Mouse (Mus musculus) liver, embryonic 14.5 days (tissue): ENCODE measurements around the gene Igf2bp1. TPM values are rescaled to one million over a fixed set of nuclear protein-coding genes. Genes with fewer than 3 reads are reported as not detected.

Source experiments
- ATAC-seq: fragments of 200-750 bp; cut with Nextera tagmentation; 2 replicates; pipeline ENCODE4 v1.8.0; 2017; ENCODE audit warnings: moderate number of reproducible peaks, mild to moderate bottlenecking, moderate library complexity; ENCODE audit not compliant: insufficient read depth
- DNase-seq, 3 experiments: peaks; one replicate each; pipeline ENCODE4 v3.0.0-alpha.2; 2012 to 2013; ENCODE audit warnings: low read depth in 3 of 3, low spot score in 3 of 3
- H3K27ac ChIP-seq: fragments of 300-500 bp; sonication (generic); 2 replicates; pipeline ENCODE4 v1.5.1; 2014; ENCODE audit warnings: moderate library complexity, mild to moderate bottlenecking, control low read depth, inconsistent platforms
- H3K27me3 ChIP-seq: fragments of 300-500 bp; sonication (generic); 2 replicates; pipeline ENCODE4 v1.6.1; 2014; ENCODE audit warnings: mild to moderate bottlenecking, low read length, moderate library complexity; ENCODE audit not compliant: control insufficient read depth, insufficient read depth
- H3K36me3 ChIP-seq: fragments of 300-500 bp; sonication (generic); replicated peaks from 2 replicates; pipeline ENCODE4 v1.6.1; 2014; ENCODE audit warnings: low read depth; ENCODE audit not compliant: control insufficient read depth, insufficient read depth
- H3K4me1 ChIP-seq, 2 experiments: fragments of 200-500 bp in 1 of 2; fragments of 300-500 bp in 1 of 2; sonication (generic) in 1 of 2; replicated peaks; 2 replicates each; pipeline ENCODE4 v1.6.1; 2012 to 2014; ENCODE audit warnings: antibody characterized with exemption in 1 of 2, inconsistent platforms in 1 of 2, low read length in 1 of 2; ENCODE audit not compliant: control insufficient read depth in 2 of 2, insufficient read depth in 2 of 2
- H3K4me2 ChIP-seq: fragments of 300-500 bp; sonication (generic); 2 replicates; pipeline ENCODE4 v1.6.1; 2014; ENCODE audit warnings: low read depth, mild to moderate bottlenecking, control low read depth, moderate library complexity
- H3K4me3 ChIP-seq, 2 experiments: fragments of 200-500 bp in 1 of 2; fragments of 300-500 bp in 1 of 2; sonication (generic) in 1 of 2; 2 replicates each; pipeline ENCODE4 v1.5.1; 2012 to 2014; ENCODE audit warnings: low read depth in 2 of 2, low read length in 2 of 2, mild to moderate bottlenecking in 2 of 2, control low read depth in 1 of 2, inconsistent platforms in 1 of 2, moderate library complexity in 1 of 2; ENCODE audit not compliant: insufficient read depth in 1 of 2
- H3K9ac ChIP-seq: fragments of 300-500 bp; sonication (generic); replicated peaks from 2 replicates; pipeline ENCODE4 v1.6.1; 2014; ENCODE audit warnings: mild to moderate bottlenecking, control low read depth, moderate library complexity
- H3K9me3 ChIP-seq: fragments of 300-500 bp; sonication (generic); 2 replicates; pipeline ENCODE4 v1.6.1; 2016; ENCODE audit warnings: low read length, mixed read lengths; ENCODE audit not compliant: control insufficient read depth
- CTCF ChIP-seq: IDR thresholded peaks from 2 replicates; pipeline ENCODE4 v1.5.1; 2016; ENCODE audit warnings: antibody characterized with exemption, low read depth, control low read depth
- EP300 ChIP-seq: IDR thresholded peaks from 2 replicates; pipeline ENCODE4 v1.6.1; 2016; ENCODE audit warnings: antibody characterized with exemption, low read depth
- WGBS: fragments of 180-500 bp; shearing (Covaris S2); extraction: QIAGEN DNeasy Blood & Tissue Kit; methylation state at CpG from one replicate; pipeline ENCODE4 v1.1.7; 2014; ENCODE audit not compliant: insufficient replicate concordance; 5-methylcytosine and 5-hydroxymethylcytosine counted together
- polyA plus RNA-seq, 2 experiments: library from polyadenylated mRNA; depleted of rRNA in 1 of 2; stranded (reverse) in 1 of 2; unstranded in 1 of 2; fragments of >200 nt; fragmentation: Nextera tagmentation in 1 of 2; extraction: Ambion mirVana in 1 of 2; gene quantifications; 2 replicates each; pipeline versions ENCODE4 v1.2.1 to v1.2.3; 2012 to 2014

Gene Igf2bp1
- polyA plus RNA-seq, 2 experiments = 4.1 to 7.6 TPM

GRCm38 (mm10) chr11:96008827-96009226 lies 3.1 kb upstream of the Igf2bp1 start:
- ATAC-seq (no peak), DNase-seq (no peak)
- Histone ChIP-seq H3K27ac (no peak overlapping the region), H3K9me3 (no peaks in the 10 kb centered on the region), H3K4me3 (no peak overlapping the region), H3K4me2 (no peak overlapping the region), H3K4me1 (peaks cover 6 to 14% of the 10 kb centered on the region in 2 experiments; a peak in 3 of 4 replicates), H3K36me3 (no peaks in the 10 kb centered on the region), H3K9ac (no peak overlapping the region), H3K27me3 (peaks cover 17% of the 10 kb centered on the region)
- no peak for TF ChIP-seq CTCF
- TF ChIP-seq EP300 = no peak
- WGBS = 0% methylated on average over 1 of the region's 1 CpGs

GRCm38 (mm10) chr11:96007516-96008235 lies 1.9 kb upstream of the Igf2bp1 start:
- Histone ChIP-seq H3K4me2 (peak overlapping the region; percentile 97), H3K4me1 (peaks cover 8 to 19% of the 10 kb centered on the region in 2 experiments; a peak in 3 of 4 replicates), H3K4me3 (peak overlapping the region; percentile 67 to 89), H3K9ac (peak overlapping the region; percentile 55), H3K36me3 (no peaks in the 10 kb centered on the region), H3K27ac (no peak overlapping the region; the same call in 1 of the 2 replicates), H3K27me3 (peaks cover 17% of the 10 kb centered on the region), H3K9me3 (no peaks in the 10 kb centered on the region)
- peak in 1 of 3 experiments; percentile 14 for DNase-seq
- ATAC-seq = no peak
- WGBS = under 1% methylated on average over 33 of the region's 33 CpGs
- no peak for TF ChIP-seq EP300
- no peak for TF ChIP-seq CTCF

- H3K9ac ChIP-seq = peak overlapping the region; percentile 79
- no peaks in the 10 kb centered on the region for H3K9me3 ChIP-seq
- ATAC-seq (peak; percentile 38; the same call in 1 of the 2 replicates), DNase-seq (peak in 1 of 3 experiments; percentile 29)
- H3K36me3 ChIP-seq = no peaks in the 10 kb centered on the region
- peaks cover 9 to 15% of the 10 kb centered on the region in 2 experiments; a peak in 3 of 4 replicates for H3K4me1 ChIP-seq
- H3K27ac ChIP-seq = no peak overlapping the region
- H3K4me3 ChIP-seq = peak overlapping the region; percentile 67 to 89
- TF ChIP-seq EP300 = no peak
- H3K27me3 ChIP-seq = peaks cover 17% of the 10 kb centered on the region
- H3K4me2 ChIP-seq = peak overlapping the region; percentile 97
- WGBS = under 1% methylated on average over 65 of the region's 67 CpGs
Observed at GRCm38 (mm10) chr11:96006852-96007515, 1.2 kb upstream of the Igf2bp1 start.

- peak overlapping the region; percentile 79 for H3K9ac ChIP-seq
- peaks cover 17% of the 10 kb centered on the region for H3K27me3 ChIP-seq
- peaks cover 11 to 15% of the 10 kb centered on the region in 2 experiments; a peak in 3 of 4 replicates for H3K4me1 ChIP-seq
- no peaks in the 10 kb centered on the region for H3K36me3 ChIP-seq
- H3K27ac ChIP-seq = no peak overlapping the region
- under 1% methylated on average over 33 of the region's 33 CpGs for WGBS
- H3K4me3 ChIP-seq = peak overlapping the region; percentile 67 to 89
- TF ChIP-seq EP300 (no peak), CTCF (no peak)
- no peaks in the 10 kb centered on the region for H3K9me3 ChIP-seq
- ATAC-seq = no peak
- peak overlapping the region; percentile 97 for H3K4me2 ChIP-seq
- peak in 1 of 3 experiments; percentile 13 for DNase-seq
Observed at GRCm38 (mm10) chr11:96006367-96006851, 669 bp upstream of the Igf2bp1 start.
